Mouse (Mus musculus): ENCODE data around the gene Slc1a4.

DNA sequence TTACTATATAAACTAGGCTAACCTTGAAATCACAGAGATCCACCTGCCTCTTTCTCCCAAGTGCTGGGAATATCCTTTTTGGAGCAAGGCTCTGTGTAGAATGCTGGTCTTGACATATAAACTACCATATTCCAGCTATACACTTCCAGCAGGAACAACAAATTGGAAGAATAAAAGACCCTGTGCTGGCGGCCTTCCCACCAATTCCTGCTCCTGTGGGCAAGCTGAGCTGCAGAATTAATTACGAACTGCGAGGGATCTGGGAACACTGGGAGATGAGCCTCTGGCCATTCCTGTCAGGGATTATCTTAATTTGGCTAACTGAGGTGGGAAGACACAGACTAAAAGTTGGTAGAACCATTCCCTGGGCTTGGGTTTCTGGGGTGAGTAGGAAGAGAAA is 10.1 kb downstream of the Slc1a4 start:
- TF ChIP-seq GATA1 (IDR thresholded peaks at IDR 0.05; ENCODE audit: borderline replicate concordance, low read length) (no peak), FLI1 (IDR thresholded peaks at IDR 0.05; ENCODE audit: low read length) (no peak)

Measured in megakaryocyte, embryonic 14.5 days (primary cell).